Mouse (Mus musculus) kidney, embryonic 15.5 days (tissue): Measurements from ENCODE around the gene Foxn3. TPM values are rescaled to one million over a fixed set of nuclear protein-coding genes. Genes with fewer than 3 reads are reported as not detected.

Experiments used
- ATAC-seq: fragments of 200-750 bp; cut with Nextera tagmentation; replicated peaks from 2 replicates; pipeline ENCODE4 v1.8.0; 2017; ENCODE audit warnings: moderate TSS enrichment; ENCODE audit not compliant: low FRiP score
- H3K27ac ChIP-seq: fragments of 300-500 bp; sonication (generic); 2 replicates; pipeline ENCODE4 v1.5.1; 2015; ENCODE audit warnings: mild to moderate bottlenecking, inconsistent platforms
- H3K27me3 ChIP-seq: fragments of 300-500 bp; sonication (generic); 2 replicates; pipeline ENCODE4 v1.6.1; 2015; ENCODE audit warnings: inconsistent platforms
- H3K36me3 ChIP-seq: fragments of 300-500 bp; sonication (generic); 2 replicates; pipeline ENCODE4 v1.6.1; 2015; ENCODE audit warnings: inconsistent platforms
- H3K4me1 ChIP-seq: fragments of 300-500 bp; sonication (generic); 2 replicates; pipeline ENCODE4 v1.6.1; 2015; ENCODE audit warnings: inconsistent platforms
- H3K4me2 ChIP-seq: fragments of 300-500 bp; sonication (generic); 2 replicates; pipeline ENCODE4 v1.6.1; 2015; ENCODE audit warnings: moderate library complexity, mild to moderate bottlenecking, inconsistent platforms
- H3K4me3 ChIP-seq: fragments of 300-500 bp; sonication (generic); replicated peaks from 2 replicates; pipeline ENCODE4 v1.5.1; 2015; ENCODE audit warnings: mild to moderate bottlenecking, inconsistent platforms
- H3K9ac ChIP-seq: fragments of 300-500 bp; sonication (generic); 2 replicates; pipeline ENCODE4 v1.6.1; 2015; ENCODE audit warnings: mild to moderate bottlenecking, inconsistent platforms
- H3K9me3 ChIP-seq: fragments of 300-500 bp; sonication (generic); replicated peaks from 2 replicates; pipeline ENCODE4 v1.6.1; 2016; ENCODE audit warnings: inconsistent platforms
- WGBS: fragments of 180-500 bp; shearing (Covaris S2); methylation state at CpG from one replicate; pipeline ENCODE4 v1.1.7; 2015; ENCODE audit warnings: mixed read lengths; 5-methylcytosine and 5-hydroxymethylcytosine counted together
- polyA plus RNA-seq: library from polyadenylated mRNA; unstranded; fragments of >200 nt; fragmentation: Nextera tagmentation; extraction: Ambion mirVana; gene quantifications from 2 replicates; pipeline ENCODE4 v1.2.1, GENCODE M21; 2015

The Foxn3 gene
- polyA plus RNA-seq, 1 experiment from 2014 or later, result 65.7 TPM

DNA sequence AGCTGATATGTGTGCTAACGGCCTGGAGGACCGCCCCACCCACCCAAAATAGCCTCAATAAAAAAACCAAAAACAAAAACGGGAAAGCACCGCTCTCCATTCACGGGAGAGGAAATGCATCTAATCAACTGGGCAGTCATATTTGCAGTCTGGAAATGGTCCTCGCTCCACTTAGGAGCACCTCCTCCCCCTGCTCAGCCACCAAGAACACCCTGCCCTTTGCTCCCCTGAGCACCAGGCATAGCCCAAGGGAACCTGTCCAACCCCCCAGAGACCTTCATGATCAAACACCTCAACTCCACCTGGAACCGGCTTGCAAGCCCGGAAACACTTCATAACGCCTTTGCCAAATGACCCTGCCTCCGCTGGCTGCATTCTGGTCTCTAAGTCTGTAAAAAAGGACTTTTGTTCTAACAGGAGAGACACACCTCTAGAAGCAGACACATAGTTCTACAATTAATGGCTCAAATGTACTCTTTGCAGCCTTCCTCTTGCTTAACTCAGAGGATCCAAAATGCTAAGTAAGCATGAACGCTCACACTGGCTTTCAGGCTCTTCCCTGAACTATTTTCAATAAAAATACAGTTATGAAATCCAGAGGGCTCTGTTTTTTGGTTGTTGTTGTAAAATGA lies 2.6 kb downstream of the Foxn3 start:
- H3K36me3 ChIP-seq, result no peaks in the 10 kb centered on the region
- no peak overlapping the region for H3K9ac ChIP-seq
- H3K27ac ChIP-seq, result peak overlapping the region; percentile 45
- WGBS, result 34% methylated on average over 11 of the region's 11 CpGs
- peak overlapping the region; percentile 91 for H3K4me2 ChIP-seq
- no peaks in the 10 kb centered on the region for H3K9me3 ChIP-seq
- H3K27me3 ChIP-seq, result no peaks in the 10 kb centered on the region
- H3K4me1 ChIP-seq, result peaks cover 30% of the 10 kb centered on the region
- ATAC-seq, result no peak
- H3K4me3 ChIP-seq, result 0 out of 2 replicates have a peak overlapping the region, but pooled peaks have one; percentile 4

DNA sequence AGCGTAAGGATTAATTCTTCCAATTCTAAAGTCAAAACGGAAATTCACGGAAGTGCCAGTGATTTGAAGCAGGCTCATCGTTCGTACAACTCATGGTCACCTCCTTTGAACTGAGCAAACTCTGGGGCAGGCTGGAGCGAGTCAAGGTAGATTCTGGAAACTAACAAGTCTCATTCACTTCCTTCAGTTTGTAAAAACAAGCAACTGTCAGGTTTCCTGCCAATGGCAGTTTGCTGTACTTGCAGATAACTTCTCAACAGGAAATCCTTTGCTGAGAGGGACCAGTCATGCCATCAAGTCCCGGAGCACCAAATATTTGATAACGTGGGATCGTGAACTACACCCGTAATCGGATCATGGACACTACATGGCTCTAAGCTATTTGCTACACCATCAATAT lies 3.9 kb downstream of the Foxn3 start:
- H3K9ac ChIP-seq, result no peak overlapping the region
- H3K36me3 ChIP-seq, result no peaks in the 10 kb centered on the region

DNA sequence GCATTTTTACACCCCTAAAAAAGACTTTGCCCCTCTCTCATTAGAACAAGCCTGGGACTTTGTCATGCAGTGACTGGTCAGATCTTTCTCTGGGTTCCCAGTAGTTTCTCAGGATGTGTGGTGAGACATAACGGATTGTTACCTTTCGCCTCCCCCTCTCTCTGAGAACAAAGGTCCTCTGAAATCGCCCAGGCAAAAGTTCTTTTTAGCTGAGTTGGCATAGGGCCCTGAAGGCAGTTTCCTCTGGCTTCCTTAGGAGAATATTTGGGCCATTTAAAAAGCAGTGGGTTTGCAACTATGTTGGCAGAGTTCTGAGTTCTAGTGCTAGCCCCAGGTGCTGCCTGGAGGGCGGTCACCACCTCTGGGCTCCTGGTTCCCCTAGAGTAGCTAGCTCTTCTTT lies 4.9 kb downstream of the Foxn3 start:
- no peak overlapping the region for H3K4me3 ChIP-seq
- ATAC-seq, result no peak
- H3K4me1 ChIP-seq, result peaks cover 20% of the 10 kb centered on the region
- WGBS, result 70% methylated on average over 4 of the region's 4 CpGs
- no peaks in the 10 kb centered on the region for H3K27me3 ChIP-seq
- no peak overlapping the region for H3K4me2 ChIP-seq
- no peaks in the 10 kb centered on the region for H3K9me3 ChIP-seq
- no peaks in the 10 kb centered on the region for H3K36me3 ChIP-seq
- no peak overlapping the region for H3K9ac ChIP-seq
- no peak overlapping the region for H3K27ac ChIP-seq

More for the DNA sequence above, 3.9 kb downstream of the Foxn3 start:
- Histone ChIP-seq H3K4me3 (no peak overlapping the region), H3K9me3 (no peaks in the 10 kb centered on the region), H3K4me2 (no peak overlapping the region), H3K27ac (no peak overlapping the region), H3K4me1 (peaks cover 28% of the 10 kb centered on the region), H3K27me3 (no peaks in the 10 kb centered on the region)
- WGBS, result 74% methylated on average over 11 of the region's 11 CpGs
- no peak for ATAC-seq

DNA sequence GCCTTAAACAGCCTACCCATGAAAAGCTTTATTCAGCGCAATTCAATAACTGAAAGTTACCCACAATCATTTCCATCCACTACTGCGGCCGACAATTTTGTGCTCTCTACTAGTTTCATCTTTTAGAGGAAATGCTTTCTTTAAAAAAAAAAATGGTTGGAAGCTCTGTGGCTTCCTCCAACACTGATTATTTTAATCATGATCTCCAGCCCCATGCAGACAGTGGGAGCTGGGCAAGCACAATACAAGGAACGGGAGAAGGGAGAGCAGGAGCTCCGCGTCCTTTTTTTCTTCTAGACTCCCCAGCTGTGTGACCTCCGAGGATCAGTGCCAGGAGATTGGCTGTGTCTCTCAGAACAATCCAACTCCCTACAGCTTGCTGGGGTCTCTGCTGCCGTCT lies 5.9 kb downstream of the Foxn3 start:
- no peaks in the 10 kb centered on the region for H3K36me3 ChIP-seq
- H3K4me2 ChIP-seq, result no peak overlapping the region
- H3K9me3 ChIP-seq, result no peaks in the 10 kb centered on the region
- H3K9ac ChIP-seq, result no peak overlapping the region
- H3K27ac ChIP-seq, result no peak overlapping the region
- no peak for ATAC-seq
- no peaks in the 10 kb centered on the region for H3K27me3 ChIP-seq
- 77% methylated on average over 8 of the region's 8 CpGs for WGBS
- peaks cover 20% of the 10 kb centered on the region for H3K4me1 ChIP-seq
- H3K4me3 ChIP-seq, result no peak overlapping the region

DNA sequence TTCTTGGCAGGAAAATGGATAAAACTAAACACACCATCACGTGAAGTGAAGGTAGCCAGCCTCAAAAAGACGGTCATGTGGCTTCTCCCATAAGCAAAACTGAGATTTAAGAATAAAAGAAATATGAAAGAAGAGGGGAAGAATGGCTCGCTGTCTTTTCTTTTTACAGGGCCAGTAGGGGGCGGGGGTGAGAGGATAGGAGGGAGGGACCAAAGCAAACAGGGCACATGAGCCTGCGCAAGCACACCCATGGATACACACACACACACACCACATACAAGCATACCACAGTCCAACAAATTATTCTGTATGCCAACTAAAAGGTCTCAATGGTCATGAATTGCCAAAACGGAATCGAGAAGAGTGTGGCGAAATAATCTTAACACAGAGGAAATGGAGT lies 12.8 kb downstream of the Foxn3 start:
- no peaks in the 10 kb centered on the region for H3K9me3 ChIP-seq
- WGBS, result 72% methylated on average over 8 of the region's 8 CpGs
- H3K4me2 ChIP-seq, result no peak overlapping the region
- ATAC-seq, result no peak
- H3K4me3 ChIP-seq, result no peak overlapping the region
- peaks cover 4% of the 10 kb centered on the region for H3K4me1 ChIP-seq
- H3K27me3 ChIP-seq, result no peaks in the 10 kb centered on the region
- no peak overlapping the region for H3K27ac ChIP-seq
- no peak overlapping the region for H3K9ac ChIP-seq
- H3K36me3 ChIP-seq, result no peaks in the 10 kb centered on the region

DNA sequence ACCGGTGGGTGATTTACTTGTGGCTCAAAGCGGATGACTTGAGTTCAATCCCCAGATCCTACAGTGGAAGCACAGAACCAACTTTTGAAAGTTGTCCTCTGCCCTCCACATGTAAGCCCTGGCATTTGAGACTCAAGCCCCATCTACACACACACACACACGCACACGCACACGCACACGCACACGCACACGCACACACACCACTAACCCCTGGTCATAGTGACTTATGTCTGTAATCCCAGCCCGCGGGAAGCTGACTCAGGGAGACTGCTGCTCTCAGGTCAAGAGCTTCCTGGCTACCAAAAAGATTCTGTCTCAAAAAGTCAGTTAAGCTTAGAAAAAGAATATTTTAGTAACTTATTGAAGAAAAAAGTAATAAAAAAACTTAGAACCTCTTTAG lies 13.6 kb downstream of the Foxn3 start:
- no peaks in the 10 kb centered on the region for H3K9me3 ChIP-seq
- WGBS, result 89% methylated on average over 10 of the region's 10 CpGs

DNA sequence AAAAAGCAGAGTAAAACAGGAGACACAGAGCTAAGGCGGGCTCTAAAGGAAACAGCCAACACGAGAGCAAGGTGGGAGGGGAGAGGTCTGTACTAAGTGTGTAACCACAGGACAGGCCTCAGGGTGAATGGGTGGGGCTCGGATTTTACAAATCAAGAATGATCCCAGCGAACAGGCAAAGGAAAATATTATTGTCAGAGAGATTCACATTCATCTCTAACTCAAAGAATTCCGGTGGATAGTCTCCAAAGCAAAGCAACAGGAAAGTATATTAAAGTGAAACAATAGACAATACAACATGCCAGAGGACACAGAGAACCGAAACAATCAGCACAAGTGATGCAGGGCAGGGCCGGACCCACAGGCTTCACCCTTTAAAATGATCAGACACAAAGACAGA lies 15.0 kb downstream of the Foxn3 start:
- H3K27me3 ChIP-seq, result no peaks in the 10 kb centered on the region
- ATAC-seq, result no peak
- no peak overlapping the region for H3K4me3 ChIP-seq
- whole genome bisulfite sequencing, result 80% methylated on average over 7 of the region's 7 CpGs
- H3K4me1 ChIP-seq, result peaks cover 11% of the 10 kb centered on the region
- no peaks in the 10 kb centered on the region for H3K9me3 ChIP-seq
- no peak overlapping the region for H3K9ac ChIP-seq
- H3K27ac ChIP-seq, result no peak overlapping the region
- no peak overlapping the region for H3K4me2 ChIP-seq
- no peaks in the 10 kb centered on the region for H3K36me3 ChIP-seq

More for the DNA sequence above, 13.6 kb downstream of the Foxn3 start:
- H3K36me3 ChIP-seq, result no peaks in the 10 kb centered on the region
- H3K27me3 ChIP-seq, result no peaks in the 10 kb centered on the region
- peaks cover 11% of the 10 kb centered on the region for H3K4me1 ChIP-seq
- no peak overlapping the region for H3K4me3 ChIP-seq
- H3K9ac ChIP-seq, result no peak overlapping the region
- ATAC-seq, result no peak
- no peak overlapping the region for H3K4me2 ChIP-seq
- no peak overlapping the region for H3K27ac ChIP-seq

DNA sequence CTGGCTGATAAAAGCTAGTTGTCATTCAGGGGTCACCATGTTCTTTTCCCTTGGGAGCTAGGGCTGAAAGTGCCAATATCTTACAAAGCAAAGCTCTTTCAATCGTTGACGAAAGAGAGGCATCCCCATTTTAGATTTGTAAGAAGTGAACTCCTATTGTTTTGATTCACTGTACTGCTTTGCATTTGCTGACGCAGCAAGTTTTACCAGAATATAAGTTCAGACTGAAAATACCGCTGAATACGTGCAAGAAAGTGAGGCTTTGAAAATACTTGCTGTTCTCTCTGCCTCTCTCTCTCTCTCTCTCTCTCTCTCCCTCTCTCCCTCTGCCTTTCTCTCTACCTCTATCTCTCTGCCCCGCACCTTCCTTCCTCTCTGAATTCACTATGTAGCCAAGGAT lies 16.1 kb downstream of the Foxn3 start:
- Histone ChIP-seq H3K27me3 (no peaks in the 10 kb centered on the region), H3K36me3 (no peaks in the 10 kb centered on the region), H3K27ac (no peak overlapping the region), H3K9ac (no peak overlapping the region), H3K4me2 (no peak overlapping the region), H3K9me3 (no peaks in the 10 kb centered on the region), H3K4me1 (peaks cover 11% of the 10 kb centered on the region), H3K4me3 (no peak overlapping the region)
- 88% methylated on average over 6 of the region's 6 CpGs for WGBS
- ATAC-seq, result no peak

DNA sequence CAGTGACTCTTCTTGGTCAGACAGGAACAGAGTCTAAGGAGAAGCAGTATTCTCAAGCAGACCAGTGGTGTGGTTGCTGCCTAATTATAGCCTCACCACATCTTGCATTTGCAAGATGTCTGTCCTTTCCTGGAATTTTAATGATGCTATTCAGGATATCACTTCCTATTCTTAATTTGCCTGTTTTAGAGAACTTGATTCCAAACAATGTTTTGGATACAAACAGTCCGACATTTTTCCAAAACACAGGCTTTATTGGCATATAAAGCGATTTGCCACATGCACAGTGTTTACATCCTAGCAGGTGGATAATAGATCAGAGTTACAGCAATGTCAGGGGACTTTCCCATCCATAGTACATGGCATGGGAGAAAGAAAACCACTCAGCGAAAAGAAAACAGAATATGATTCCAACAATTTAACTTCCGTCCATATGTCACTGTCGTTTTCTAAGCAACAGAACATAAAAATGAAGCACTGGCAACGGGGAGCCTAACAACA lies 18.1 kb downstream of the Foxn3 start:
- ATAC-seq, result no peak
- no peak overlapping the region for H3K4me2 ChIP-seq
- H3K4me1 ChIP-seq, result peaks cover 11% of the 10 kb centered on the region
- no peak overlapping the region for H3K9ac ChIP-seq
- H3K27me3 ChIP-seq, result no peaks in the 10 kb centered on the region
- H3K9me3 ChIP-seq, result no peaks in the 10 kb centered on the region
- H3K36me3 ChIP-seq, result no peaks in the 10 kb centered on the region
- WGBS, result 27% methylated on average over 6 of the region's 6 CpGs
- no peak overlapping the region for H3K4me3 ChIP-seq
- H3K27ac ChIP-seq, result no peak overlapping the region

DNA sequence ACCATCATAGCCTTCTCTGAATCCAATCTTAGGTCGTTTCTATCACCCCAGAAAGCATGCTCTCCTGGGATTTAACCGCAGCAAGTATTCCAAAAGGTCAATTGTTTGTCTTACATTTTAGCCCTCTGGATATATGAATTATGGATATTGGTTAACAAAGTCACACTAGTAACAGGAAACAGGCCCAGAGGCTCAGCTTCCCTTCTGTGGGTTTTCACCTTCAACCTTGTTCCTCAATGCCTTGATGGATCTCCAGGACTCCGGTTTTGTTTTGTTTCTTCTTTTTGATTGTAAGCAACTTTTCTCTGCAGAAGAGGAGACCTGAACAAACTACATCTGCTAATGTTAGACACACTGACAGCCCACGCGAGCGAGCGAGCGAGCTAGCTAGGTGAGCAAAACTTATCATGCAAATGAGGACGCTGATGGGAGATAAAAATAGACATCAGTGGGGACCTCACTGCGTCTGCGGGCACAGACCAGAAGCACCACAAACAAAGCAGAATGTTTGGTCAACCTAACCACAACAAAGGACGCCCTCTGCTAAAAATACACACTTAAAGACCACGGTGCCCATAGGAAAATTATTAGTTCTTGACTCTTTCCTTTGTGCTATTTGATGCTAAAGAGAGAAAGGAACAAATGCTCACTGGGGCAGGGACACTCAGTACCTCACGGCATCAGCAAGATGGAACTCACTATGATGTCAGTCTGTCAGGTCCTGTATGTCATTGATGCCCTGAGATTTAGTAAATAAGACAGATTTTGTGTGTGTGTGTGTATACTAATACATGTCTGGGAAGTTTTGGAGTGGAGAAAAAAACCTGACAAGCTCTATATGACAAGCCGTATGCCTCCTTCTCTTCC lies 18.9 kb downstream of the Foxn3 start:
- no peak overlapping the region for H3K4me2 ChIP-seq
- H3K9ac ChIP-seq, result no peak overlapping the region
- no peak overlapping the region for H3K27ac ChIP-seq
- 78% methylated on average over 15 of the region's 15 CpGs for WGBS
- no peak overlapping the region for H3K4me3 ChIP-seq
- no peaks in the 10 kb centered on the region for H3K36me3 ChIP-seq
- no peak for ATAC-seq
- peaks cover 11% of the 10 kb centered on the region for H3K4me1 ChIP-seq
- H3K9me3 ChIP-seq, result no peaks in the 10 kb centered on the region
- H3K27me3 ChIP-seq, result no peaks in the 10 kb centered on the region

DNA sequence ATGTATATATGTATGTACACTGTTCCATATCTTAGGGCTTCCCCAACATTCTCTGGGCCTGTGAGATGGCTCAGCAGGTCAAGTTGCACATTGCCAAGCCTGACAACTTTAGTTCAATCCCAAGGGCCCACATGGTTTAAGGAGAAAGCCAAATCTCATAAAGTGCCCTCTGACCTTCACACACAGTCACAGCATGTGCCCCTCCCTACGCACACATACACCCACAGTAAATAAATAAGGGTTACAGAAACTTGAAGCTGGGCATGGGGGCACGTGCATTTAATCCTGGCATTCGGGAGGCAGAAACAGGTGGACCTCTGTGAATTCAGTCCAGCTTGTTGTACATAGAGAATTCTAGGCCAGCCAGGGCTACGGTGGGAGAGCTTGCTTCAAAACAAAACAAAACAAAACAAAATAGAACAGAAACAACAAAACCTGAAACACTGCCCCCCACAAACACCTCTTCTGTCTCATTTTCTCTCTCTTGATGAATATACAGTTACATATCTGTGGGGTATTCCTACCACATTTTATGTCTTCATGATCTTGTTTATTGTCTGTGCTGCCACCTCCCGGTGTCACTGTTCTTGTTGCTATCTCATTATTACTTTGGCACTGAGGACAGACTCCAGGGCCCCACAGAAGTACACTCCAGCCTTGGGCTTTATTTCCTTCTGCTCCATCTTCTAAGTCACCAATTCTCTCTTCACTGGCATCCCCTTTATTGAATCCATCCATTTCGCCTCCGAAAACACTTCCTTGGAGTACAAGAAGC lies 19.8 kb downstream of the Foxn3 start:
- Histone ChIP-seq H3K36me3 (no peaks in the 10 kb centered on the region), H3K27me3 (no peaks in the 10 kb centered on the region), H3K4me3 (no peak overlapping the region), H3K9me3 (no peaks in the 10 kb centered on the region), H3K27ac (no peak overlapping the region), H3K4me1 (peaks cover 11% of the 10 kb centered on the region), H3K9ac (no peak overlapping the region), H3K4me2 (no peak overlapping the region)
- no peak for ATAC-seq
- WGBS, result 94% methylated on average over 7 of the region's 7 CpGs

DNA sequence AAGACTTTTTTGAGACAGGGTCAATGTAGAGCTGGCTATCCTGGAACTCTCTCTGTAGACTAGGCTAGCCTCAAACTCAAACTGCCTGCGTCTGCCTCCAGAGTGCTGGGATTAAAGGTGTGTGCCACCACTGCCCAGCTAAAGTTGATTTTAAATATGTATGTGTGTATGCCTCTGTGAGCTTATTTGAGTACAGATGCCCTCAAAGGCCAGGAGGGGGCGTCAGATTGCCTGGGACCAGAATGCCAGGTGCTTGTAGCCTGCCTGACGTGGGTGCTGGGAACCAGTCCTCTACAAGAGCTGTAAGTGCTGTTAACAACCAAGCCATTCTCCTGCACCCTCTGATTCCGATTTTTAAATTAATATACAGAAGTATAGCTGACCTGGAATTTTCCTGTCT lies 23.2 kb downstream of the Foxn3 start:
- Histone ChIP-seq H3K4me3 (no peak overlapping the region), H3K4me2 (no peak overlapping the region), H3K27ac (no peak overlapping the region), H3K9me3 (peaks cover 5% of the 10 kb centered on the region), H3K4me1 (peaks cover 6% of the 10 kb centered on the region; the same call in 1 of the 2 replicates), H3K27me3 (no peaks in the 10 kb centered on the region), H3K9ac (no peak overlapping the region), H3K36me3 (no peaks in the 10 kb centered on the region)
- WGBS, result 94% methylated on average over 4 of the region's 4 CpGs
- ATAC-seq, result no peak
